Mouse (Mus musculus): Measurements from ENCODE around the gene Rbm19. TPM values are rescaled to one million over a fixed set of nuclear protein-coding genes. Genes with fewer than 3 reads are reported as not detected.

The Rbm19 gene
- polyA plus RNA-seq, 3 experiments from 2014 or later, result 11.6 to 18.9 (median 11.9) TPM

DNA sequence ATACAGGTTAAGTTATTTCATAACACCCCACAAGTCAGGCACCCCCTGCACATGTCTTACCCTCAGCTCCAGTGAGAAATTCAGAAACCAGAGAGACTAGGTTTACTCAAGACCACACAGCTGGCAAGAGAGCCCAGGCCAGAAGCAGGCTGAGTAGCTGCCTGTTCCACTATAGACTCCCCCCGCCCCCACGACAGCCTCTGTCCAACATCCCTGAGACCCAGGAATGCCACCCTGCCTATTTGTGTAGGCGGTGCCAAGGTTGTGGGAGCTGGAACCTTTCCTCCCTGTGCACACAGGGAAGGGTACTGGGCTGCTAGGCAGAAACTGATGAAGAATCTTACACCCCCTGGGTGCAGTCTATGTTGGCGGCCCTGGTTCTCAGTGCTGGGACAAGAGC, 91.2 kb downstream of the Rbm19 start:
- no peak for ATAC-seq

- ATAC-seq, result no peak
Observed at GRCm38 (mm10) chr5:120210668-120211067, 94.4 kb downstream of the Rbm19 start.

DNA sequence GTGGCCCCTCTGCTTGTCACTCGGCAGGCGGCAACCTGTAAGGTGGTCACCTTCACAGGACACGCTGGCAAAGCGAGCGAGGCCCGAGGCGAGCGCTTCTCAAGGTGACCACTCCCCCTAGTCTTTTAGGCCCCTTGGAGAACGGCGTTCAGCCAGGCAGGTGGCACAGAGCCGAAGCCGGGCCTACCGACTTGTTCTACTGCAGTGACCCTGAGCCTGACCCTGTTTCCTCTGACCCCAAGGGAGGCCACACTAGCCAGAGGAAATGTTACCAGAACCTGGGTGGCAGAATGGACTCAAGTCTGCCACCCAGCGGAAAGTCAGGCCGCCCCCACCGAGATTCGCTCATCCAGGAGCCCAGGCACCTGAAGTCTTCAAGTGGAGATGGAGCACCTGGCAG, 94.9 kb downstream of the Rbm19 start:
- no peak for ATAC-seq

DNA sequence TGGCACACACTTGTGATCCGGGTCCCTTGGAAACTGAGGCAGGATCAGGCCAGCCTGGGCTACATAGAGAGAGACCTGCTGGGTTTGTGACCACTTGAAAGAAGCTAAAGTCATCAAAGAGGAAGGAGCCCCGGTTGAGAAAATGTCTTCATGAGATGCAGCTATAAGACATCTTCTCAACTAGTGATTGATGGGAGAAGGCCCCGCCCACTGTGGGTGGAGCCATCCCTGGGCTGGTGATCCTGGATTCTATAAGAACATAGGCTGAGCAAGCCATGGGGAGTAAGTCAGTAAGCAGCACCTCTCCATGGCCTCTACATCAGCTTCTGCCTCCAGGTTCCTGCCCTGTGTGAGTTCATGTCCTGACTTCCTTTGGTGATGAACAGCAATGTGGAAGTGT, 98.2 kb downstream of the Rbm19 start:
- ATAC-seq, result no peak

DNA sequence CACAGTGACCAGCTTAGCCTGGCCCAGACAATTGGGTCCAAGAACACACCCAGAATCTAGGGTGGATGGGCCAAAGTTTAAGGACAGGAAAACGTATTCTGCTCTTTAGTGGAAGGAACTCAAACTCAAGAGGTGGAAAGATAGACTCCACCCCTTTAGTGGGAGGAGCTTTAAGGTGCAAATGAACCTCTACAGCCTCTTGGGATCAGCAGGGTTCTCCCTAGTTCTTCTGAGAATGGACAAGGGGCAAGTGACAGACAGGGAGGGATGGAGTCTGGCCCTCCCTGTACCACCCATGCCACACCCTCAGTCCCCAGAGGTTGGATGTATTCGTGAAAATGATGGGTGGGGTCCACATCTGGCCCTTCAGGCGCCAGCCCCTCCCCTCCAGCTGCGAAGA, 105.0 kb downstream of the Rbm19 start:
- no peak for ATAC-seq

GRCm38 (mm10) chr5:120225383-120225782, 109.1 kb downstream of the Rbm19 start:
- ATAC-seq, result no peak

GRCm38 (mm10) chr5:120228613-120229409, 112.5 kb downstream of the Rbm19 start:
- no peak for ATAC-seq

DNA sequence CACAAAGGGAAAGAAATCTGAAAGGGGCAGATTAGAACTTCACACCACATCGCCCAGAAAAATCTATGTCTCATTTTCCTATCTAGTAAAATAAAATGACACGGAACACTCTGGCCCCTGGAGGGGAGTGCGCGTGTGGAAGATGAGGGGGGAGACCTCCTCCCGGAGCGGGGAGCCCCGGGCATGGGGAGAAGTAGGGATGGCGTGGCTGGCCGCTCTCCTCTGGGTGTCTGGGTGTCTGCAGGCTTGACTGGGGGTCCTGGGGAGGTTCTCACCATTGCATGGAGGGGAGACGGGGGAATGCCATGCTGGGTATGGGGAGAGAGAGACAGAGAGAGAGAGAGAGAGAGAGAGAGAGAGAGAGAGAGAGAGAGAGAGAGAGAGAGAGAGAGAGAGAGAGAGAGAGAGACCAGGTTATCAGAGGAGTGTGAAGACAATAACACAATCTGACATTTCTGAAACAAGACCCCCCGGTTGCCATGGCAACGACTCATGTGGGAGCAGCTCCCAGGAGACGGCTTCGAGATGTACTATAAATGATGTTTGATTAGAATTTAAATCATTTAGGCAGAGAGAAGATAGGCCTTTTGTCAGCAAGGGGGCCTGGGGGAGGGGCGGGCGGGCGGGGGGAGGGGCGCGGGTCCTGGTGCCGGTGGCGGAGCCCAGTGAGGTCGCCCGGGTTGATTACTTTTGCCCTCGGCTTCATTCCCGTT, 115.3 kb downstream of the Rbm19 start:
- ATAC-seq, result no peak

DNA sequence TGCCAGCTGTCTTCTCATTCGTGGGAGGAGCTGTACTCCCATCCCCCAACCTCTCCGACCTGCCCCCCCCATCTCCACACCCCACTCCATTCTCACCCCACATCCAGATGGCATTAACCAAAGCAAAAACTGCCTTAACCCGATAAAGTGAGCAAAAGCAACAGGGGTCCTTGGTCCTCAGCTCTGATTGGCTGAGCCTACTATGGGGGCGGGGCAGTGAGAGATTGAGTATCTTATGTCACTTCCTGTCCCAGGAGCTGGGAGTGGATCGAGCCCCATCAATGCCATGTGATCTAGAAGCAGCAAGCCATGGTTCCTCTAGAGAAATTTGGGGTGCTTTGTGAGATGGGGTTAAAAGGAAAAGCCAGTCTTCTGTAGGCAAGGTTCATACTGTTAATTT, 118.9 kb downstream of the Rbm19 start:
- no peak for ATAC-seq

DNA sequence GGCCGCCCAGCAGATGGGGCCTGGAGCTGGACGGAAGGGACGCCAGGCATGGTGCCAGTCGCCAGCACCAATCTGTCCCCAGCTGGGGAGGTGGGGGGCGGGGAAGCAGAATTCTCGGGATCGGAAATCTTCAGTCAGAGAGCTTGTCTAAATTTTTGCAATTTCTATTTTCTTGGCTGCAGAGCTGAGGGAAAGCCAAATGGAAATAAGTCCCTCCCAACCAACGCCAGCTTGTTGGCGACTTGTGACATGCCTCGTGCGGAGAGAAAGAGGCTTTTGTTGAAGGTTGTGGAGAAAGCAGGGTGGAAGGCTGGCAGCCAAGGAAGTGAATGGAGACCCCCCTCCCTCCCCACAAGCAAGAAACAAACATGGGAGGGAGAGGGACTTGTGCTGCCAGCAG, 119.3 kb downstream of the Rbm19 start:
- no peak for ATAC-seq

- ATAC-seq, result no peak
Observed at GRCm38 (mm10) chr5:120240071-120240470, 123.8 kb downstream of the Rbm19 start.

- ATAC-seq, result no peak
Observed at GRCm38 (mm10) chr5:120245336-120245735, 129.1 kb downstream of the Rbm19 start.
